Mouse (Mus musculus) neutrophil, adult 83 days (primary cell): ENCODE data around the gene Hoxd8. TPM values are rescaled to one million over a fixed set of nuclear protein-coding genes. Genes with fewer than 3 reads are reported as not detected.

ENCODE experiments used
- total RNA-seq, 2 experiments: library from RNA; stranded (reverse); gene quantifications; one replicate each; pipeline ENCODE4 v1.2.4; 2023

The Hoxd8 gene
- total RNA-seq, result not detected

GRCm38 (mm10) chr2:74704393-74704998 lies at the start of gene Hoxd8:
Gene Hoxd8 (plus strand): TSS chr2:74704615.

GRCm38 (mm10) chr2:74659507-74660005 lies 44.9 kb upstream of the Hoxd8 start, which contains the start of gene Evx2:
Gene Evx2 (minus strand): TSS chr2:74659557.

GRCm38 (mm10) chr2:74667842-74668357 lies 36.5 kb upstream of the Hoxd8 start, which contains the start of gene Hoxd13:
Gene Hoxd13 (plus strand): TSS chr2:74668310.

GRCm38 (mm10) chr2:74674881-74675665 lies 29.3 kb upstream of the Hoxd8 start, which contains the start of gene Hoxd12:
Gene Hoxd12 (plus strand): TSS chr2:74675013.

GRCm38 (mm10) chr2:74678891-74679595 lies 25.4 kb upstream of the Hoxd8 start, which contains the start of gene Hoxd11:
Gene Hoxd11 (plus strand): TSS chr2:74679557.

GRCm38 (mm10) chr2:74691022-74691951 lies 13.1 kb upstream of the Hoxd8 start, which contains the start of gene Hoxd10:
Gene Hoxd10 (plus strand): TSS chr2:74691924.

GRCm38 (mm10) chr2:74697567-74698121 lies 6.8 kb upstream of the Hoxd8 start, which contains the start of gene Hoxd9:
Gene Hoxd9 (plus strand): TSS chr2:74697727.

GRCm38 (mm10) chr2:74711721-74712621 lies 7.6 kb downstream of the Hoxd8 start, which contains the start of the genes Hoxd3 and Hoxd4:
Gene Hoxd3 (plus strand): TSS chr2:74711927.
Gene Hoxd4 (plus strand): TSS chr2:74711929.

GRCm38 (mm10) chr2:74726551-74726950 lies 22.1 kb downstream of the Hoxd8 start, which contains the start of gene Gm28230:
Gene Gm28230 (plus strand): TSS chr2:74726728.

Other genes with a start within 250 kb of the Hoxd8 start
- gene Lnpk, start 125.2 kb upstream of the Hoxd8 start, total RNA-seq, result 10 to 100 TPM; 40.6 to 49.3 TPM
- gene Evx2, start 45.1 kb upstream of the Hoxd8 start, total RNA-seq, result not detected
- gene Hoxd13, start 36.3 kb upstream of the Hoxd8 start, total RNA-seq, result not detected
- not detected for gene Hoxd12, start 29.6 kb upstream of the Hoxd8 start, total RNA-seq
- gene Hoxd11, start 25.1 kb upstream of the Hoxd8 start, total RNA-seq, result not detected
- gene Hoxd10, start 12.7 kb upstream of the Hoxd8 start, total RNA-seq, result not detected
- not detected for gene Hoxd9, start 6.9 kb upstream of the Hoxd8 start, total RNA-seq
- gene Hoxd3, start 7.3 kb downstream of the Hoxd8 start, total RNA-seq, result not detected
- gene Hoxd4, start 7.3 kb downstream of the Hoxd8 start, total RNA-seq, result not detected
- not detected for gene Gm28230, start 22.1 kb downstream of the Hoxd8 start, total RNA-seq
- gene Hoxd1, start 58.4 kb downstream of the Hoxd8 start, total RNA-seq, result not detected
- 10 to 100 TPM; 17.1 to 19.0 TPM for gene Mtx2, start 121.2 kb downstream of the Hoxd8 start, total RNA-seq